Mouse (Mus musculus) forebrain, embryonic 11.5 days (tissue): ENCODE data around the gene Tmem107. TPM values are rescaled to one million over a fixed set of nuclear protein-coding genes. Genes with fewer than 3 reads are reported as not detected.

ENCODE experiments used
- ATAC-seq: fragments of 200-750 bp; cut with Nextera tagmentation; replicated peaks from 2 replicates; pipeline ENCODE4 v1.8.0; 2017; ENCODE audit warnings: moderate TSS enrichment; ENCODE audit not compliant: low FRiP score
- DNase-seq: peaks from one replicate; pipeline ENCODE4 v3.0.0-alpha.2; 2017; ENCODE audit warnings: low spot score
- H3K27ac ChIP-seq: fragments of 300-500 bp; sonication (generic); 2 replicates; pipeline ENCODE4 v1.5.1; 2014; ENCODE audit warnings: low read depth, low read length
- H3K27me3 ChIP-seq: fragments of 300-500 bp; sonication (generic); 2 replicates; pipeline ENCODE4 v1.6.1; 2014; ENCODE audit warnings: mild to moderate bottlenecking, low read length, mixed read lengths; ENCODE audit not compliant: control insufficient read depth, insufficient read depth
- H3K36me3 ChIP-seq: fragments of 300-500 bp; sonication (generic); 2 replicates; pipeline ENCODE4 v1.6.1; 2014; ENCODE audit warnings: mild to moderate bottlenecking, low read length, moderate library complexity, mixed read lengths; ENCODE audit not compliant: control insufficient read depth, insufficient read depth
- H3K4me1 ChIP-seq: fragments of 300-500 bp; sonication (generic); replicated peaks from 2 replicates; pipeline ENCODE4 v1.6.1; 2014; ENCODE audit warnings: low read length, mixed read lengths; ENCODE audit not compliant: control insufficient read depth, insufficient read depth
- H3K4me2 ChIP-seq: fragments of 300-500 bp; sonication (generic); 2 replicates; pipeline ENCODE4 v1.6.1; 2014; ENCODE audit warnings: low read depth, mild to moderate bottlenecking, low read length, moderate library complexity, mixed read lengths; ENCODE audit not compliant: severe bottlenecking
- H3K4me3 ChIP-seq: fragments of 300-500 bp; sonication (generic); 2 replicates; pipeline ENCODE4 v1.5.1; 2014; ENCODE audit warnings: low read depth, low read length
- H3K9ac ChIP-seq: fragments of 300-500 bp; sonication (generic); 2 replicates; pipeline ENCODE4 v1.6.1; 2014; ENCODE audit warnings: low read length
- H3K9me3 ChIP-seq: fragments of 300-500 bp; sonication (generic); 2 replicates; pipeline ENCODE4 v1.6.1; 2016; ENCODE audit warnings: low read length, mixed read lengths; ENCODE audit not compliant: control insufficient read depth
- WGBS: fragments of 180-500 bp; shearing (Covaris S2); extraction: QIAGEN DNeasy Blood & Tissue Kit; methylation state at CpG from one replicate; pipeline ENCODE4 v1.1.7; 2014; 5-methylcytosine and 5-hydroxymethylcytosine counted together
- polyA plus RNA-seq: library from polyadenylated mRNA; unstranded; fragments of >200 nt; fragmentation: Nextera tagmentation; extraction: Ambion mirVana; gene quantifications from 2 replicates; pipeline ENCODE4 v1.2.1, GENCODE M21; 2014

Tmem107 gene
- polyA plus RNA-seq, 1 experiment from 2014 or later, result 60.3 TPM

- peak; percentile 93 for DNase-seq
- Histone ChIP-seq H3K4me1 (peaks cover 34% of the 10 kb centered on the region), H3K27me3 (no peaks in the 10 kb centered on the region), H3K9ac (peak overlapping the region; percentile 45), H3K27ac (peak overlapping the region; percentile 73), H3K36me3 (peaks cover 2% of the 10 kb centered on the region), H3K4me3 (peak overlapping the region; percentile 22), H3K9me3 (no peaks in the 10 kb centered on the region), H3K4me2 (peak overlapping the region; percentile 59)
- whole genome bisulfite sequencing, result 1% methylated on average over 29 of the region's 29 CpGs
- ATAC-seq, result 0 out of 2 replicates have a peak, but pooled peaks have one; percentile 1
Measured at GRCm38 (mm10) chr11:69096987-69097900, 26.6 kb downstream of the Tmem107 start.

- ATAC-seq (no peak), DNase-seq (no peak)
- H3K36me3 ChIP-seq, result peaks cover 2% of the 10 kb centered on the region
- H3K4me1 ChIP-seq, result peaks cover 34% of the 10 kb centered on the region
- 21% methylated on average over 8 of the region's 8 CpGs for WGBS
- H3K27me3 ChIP-seq, result no peaks in the 10 kb centered on the region
- H3K9ac ChIP-seq, result no peak overlapping the region; the same call in 1 of the 2 replicates
- peak overlapping the region; percentile 45 for H3K4me3 ChIP-seq
- peak overlapping the region; percentile 12; the same call in 1 of the 2 replicates for H3K27ac ChIP-seq
- peak overlapping the region; percentile 70 for H3K4me2 ChIP-seq
- no peaks in the 10 kb centered on the region for H3K9me3 ChIP-seq
Measured at GRCm38 (mm10) chr11:69098039-69098761, 27.6 kb downstream of the Tmem107 start.

- H3K36me3 ChIP-seq, result peaks cover 2% of the 10 kb centered on the region
- H3K4me1 ChIP-seq, result peaks cover 34% of the 10 kb centered on the region
- H3K27ac ChIP-seq, result peak overlapping the region; percentile 12; the same call in 1 of the 2 replicates
- DNase-seq, result peak; percentile 96
- H3K9ac ChIP-seq, result peak overlapping the region; percentile 53
- ATAC-seq, result peak; percentile 33; the same call in 1 of the 2 replicates
- H3K4me2 ChIP-seq, result peak overlapping the region; percentile 70
- peak overlapping the region; percentile 45 for H3K4me3 ChIP-seq
- 0% methylated on average over 19 of the region's 19 CpGs for WGBS
- H3K27me3 ChIP-seq, result no peaks in the 10 kb centered on the region
- no peaks in the 10 kb centered on the region for H3K9me3 ChIP-seq
Measured at GRCm38 (mm10) chr11:69098762-69099091, 28.1 kb downstream of the Tmem107 start.

DNA sequence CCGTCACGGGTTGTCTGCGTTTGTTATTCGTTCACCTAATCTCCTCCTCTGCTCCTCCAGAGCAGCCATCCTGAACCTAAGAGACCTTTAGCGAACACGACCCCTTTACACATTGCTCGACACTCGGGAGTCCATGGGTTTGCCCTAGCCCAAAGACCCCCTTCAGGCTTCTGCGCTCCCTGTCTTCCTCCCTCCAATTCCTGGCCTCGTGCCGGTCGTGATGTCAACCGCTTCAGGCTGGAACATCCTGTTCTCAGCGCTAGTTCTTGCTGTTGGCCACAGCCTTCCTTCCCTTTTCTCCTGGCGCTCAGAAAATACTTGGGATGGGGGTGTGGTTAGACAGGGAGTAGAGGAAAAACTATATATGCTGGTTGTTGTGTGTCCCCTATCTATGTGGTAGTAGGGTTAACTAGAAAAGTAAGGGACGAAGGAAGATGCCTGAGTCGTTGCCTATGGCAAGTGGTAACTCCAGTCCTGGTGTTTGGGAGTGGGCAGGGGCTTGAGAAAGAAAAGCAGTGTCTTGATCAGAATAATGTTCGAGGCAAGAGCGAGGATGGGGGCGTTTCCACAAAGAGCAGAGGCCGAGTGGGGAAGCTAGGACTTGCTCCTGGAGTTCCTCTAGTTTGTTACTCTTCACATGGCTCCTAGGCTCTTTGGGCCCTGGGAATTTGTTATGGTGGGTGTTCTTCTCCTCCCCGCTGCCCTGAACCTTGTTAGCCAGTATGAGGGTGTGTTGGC is 28.7 kb downstream of the Tmem107 start:
- WGBS, result 2% methylated on average over 22 of the region's 22 CpGs
- no peak for ATAC-seq
- Histone ChIP-seq H3K36me3 (peaks cover 5% of the 10 kb centered on the region), H3K4me3 (peak overlapping the region; percentile 45), H3K4me2 (peak overlapping the region; percentile 70), H3K9ac (peak overlapping the region; percentile 53), H3K9me3 (no peaks in the 10 kb centered on the region), H3K27me3 (no peaks in the 10 kb centered on the region), H3K27ac (no peak overlapping the region), H3K4me1 (peaks cover 34% of the 10 kb centered on the region)
- DNase-seq, result no peak

- ATAC-seq (peak; percentile 34), DNase-seq (peak; percentile 90)
- no peaks in the 10 kb centered on the region for H3K27me3 ChIP-seq
- peak overlapping the region; percentile 45 for H3K4me3 ChIP-seq
- H3K4me1 ChIP-seq, result peaks cover 34% of the 10 kb centered on the region
- H3K36me3 ChIP-seq, result peaks cover 5% of the 10 kb centered on the region
- H3K4me2 ChIP-seq, result peak overlapping the region; percentile 70
- no peak overlapping the region for H3K27ac ChIP-seq
- WGBS, result 2% methylated on average over 23 of the region's 23 CpGs
- peak overlapping the region; percentile 53 for H3K9ac ChIP-seq
- no peaks in the 10 kb centered on the region for H3K9me3 ChIP-seq
Measured at GRCm38 (mm10) chr11:69099915-69100345, 29.3 kb downstream of the Tmem107 start.

DNA sequence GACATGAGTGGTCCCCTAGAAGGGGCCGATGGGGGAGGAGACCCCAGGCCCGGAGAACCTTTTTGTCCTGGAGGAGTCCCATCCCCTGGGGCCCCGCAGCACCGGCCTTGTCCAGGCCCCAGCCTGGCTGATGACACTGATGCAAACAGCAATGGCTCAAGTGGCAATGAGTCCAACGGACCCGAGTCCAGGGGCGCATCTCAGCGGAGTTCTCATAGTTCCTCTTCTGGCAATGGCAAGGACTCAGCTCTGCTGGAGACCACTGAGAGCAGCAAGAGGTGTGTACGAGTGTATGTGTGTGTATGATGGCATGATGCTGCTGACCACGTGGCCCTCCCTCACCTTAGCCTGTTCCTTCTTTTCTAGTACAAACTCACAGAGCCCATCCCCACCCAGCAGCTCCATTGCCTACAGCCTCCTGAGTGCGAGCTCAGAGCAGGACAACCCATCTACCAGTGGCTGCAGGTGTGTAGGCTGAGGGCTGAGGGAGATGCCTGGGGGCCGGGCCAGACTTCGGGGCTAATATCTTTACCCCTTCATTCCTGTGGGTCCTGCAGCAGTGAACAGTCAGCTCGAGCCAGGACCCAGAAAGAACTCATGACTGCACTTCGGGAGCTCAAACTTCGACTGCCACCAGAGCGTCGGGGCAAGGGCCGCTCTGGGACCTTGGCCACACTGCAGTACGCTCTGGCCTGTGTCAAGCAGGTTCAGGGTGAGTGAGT is 30.2 kb downstream of the Tmem107 start:
- H3K36me3 ChIP-seq, result peaks cover 5% of the 10 kb centered on the region
- H3K27me3 ChIP-seq, result no peaks in the 10 kb centered on the region
- DNase-seq (no peak), ATAC-seq (no peak)
- no peaks in the 10 kb centered on the region for H3K9me3 ChIP-seq
- peak overlapping the region; percentile 70; the same call in 1 of the 2 replicates for H3K4me2 ChIP-seq
- 92% methylated on average over 20 of the region's 20 CpGs for WGBS
- peak overlapping the region; percentile 53 for H3K9ac ChIP-seq
- 0 out of 2 replicates have a peak overlapping the region, but pooled peaks have one; percentile 45 for H3K4me3 ChIP-seq
- peaks cover 30% of the 10 kb centered on the region for H3K4me1 ChIP-seq
- no peak overlapping the region for H3K27ac ChIP-seq

DNA sequence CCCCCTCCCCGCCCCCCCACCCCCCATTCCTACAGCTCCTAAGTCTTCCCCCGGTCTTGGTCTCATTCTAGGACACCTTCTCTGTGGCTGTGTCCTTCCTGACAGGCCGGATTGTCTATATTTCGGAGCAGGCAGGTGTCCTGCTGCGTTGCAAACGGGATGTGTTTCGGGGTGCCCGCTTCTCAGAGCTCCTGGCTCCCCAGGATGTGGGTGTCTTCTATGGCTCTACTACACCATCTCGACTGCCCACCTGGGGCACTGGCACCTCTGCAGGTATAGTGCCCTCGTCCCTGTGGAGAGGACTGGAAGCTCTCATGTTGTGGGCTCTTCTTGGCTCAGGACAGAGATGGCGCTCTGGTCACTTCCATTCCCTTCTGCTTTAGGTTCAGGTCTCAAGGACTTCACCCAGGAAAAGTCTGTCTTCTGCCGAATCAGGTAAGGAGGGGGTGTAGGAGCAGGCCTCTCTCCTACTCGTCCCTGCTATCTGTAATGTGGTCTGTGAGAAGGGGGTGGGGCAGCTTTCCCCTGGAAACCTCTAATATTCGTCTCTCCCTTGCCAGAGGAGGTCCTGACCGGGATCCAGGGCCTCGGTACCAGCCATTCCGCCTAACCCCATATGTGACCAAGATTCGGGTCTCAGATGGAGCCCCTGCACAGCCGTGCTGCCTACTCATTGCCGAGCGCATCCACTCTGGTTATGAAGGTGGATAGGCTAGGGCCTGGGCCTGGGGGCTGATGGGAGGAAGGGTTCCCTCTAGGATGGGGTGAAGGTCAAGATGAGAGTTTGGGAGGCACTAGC is 31.2 kb downstream of the Tmem107 start:
- DNase-seq (no peak), ATAC-seq (no peak)
- Histone ChIP-seq H3K4me3 (no peak overlapping the region), H3K4me1 (peaks cover 23% of the 10 kb centered on the region), H3K4me2 (no peak overlapping the region), H3K27me3 (no peaks in the 10 kb centered on the region), H3K9me3 (no peaks in the 10 kb centered on the region), H3K36me3 (peaks cover 5% of the 10 kb centered on the region), H3K27ac (no peak overlapping the region), H3K9ac (no peak overlapping the region)
- WGBS, result 89% methylated on average over 21 of the region's 21 CpGs
